Mouse (Mus musculus) heart, adult 2 months (tissue): ENCODE measurements at regions not wholly inside any gene's neighbourhood (a gene's known extent, or its start where the extent isn't known, plus 50 kb on each side); places are given as distances from the start of the nearest gene placed in this dataset.

Source experiments
- CTCF ChIP-seq: fragments of 200-600 bp; IDR thresholded peaks from 2 replicates; pipeline ENCODE4 v1.8.1; 2022; ENCODE audit warnings: antibody characterized with exemption, mild to moderate bottlenecking, moderate library complexity
- EP300 ChIP-seq: fragments of 200-500 bp; IDR thresholded peaks from 2 replicates; pipeline ENCODE4 v1.6.1; 2011; ENCODE audit warnings: low read depth, low read length, control low read depth; ENCODE audit not compliant: insufficient read depth
- POLR2A ChIP-seq: fragments of 200-500 bp; IDR thresholded peaks from 2 replicates; pipeline ENCODE4 v1.6.1; 2011; ENCODE audit warnings: mild to moderate bottlenecking, low read depth, low read length, control low read depth; ENCODE audit not compliant: insufficient read depth

DNA sequence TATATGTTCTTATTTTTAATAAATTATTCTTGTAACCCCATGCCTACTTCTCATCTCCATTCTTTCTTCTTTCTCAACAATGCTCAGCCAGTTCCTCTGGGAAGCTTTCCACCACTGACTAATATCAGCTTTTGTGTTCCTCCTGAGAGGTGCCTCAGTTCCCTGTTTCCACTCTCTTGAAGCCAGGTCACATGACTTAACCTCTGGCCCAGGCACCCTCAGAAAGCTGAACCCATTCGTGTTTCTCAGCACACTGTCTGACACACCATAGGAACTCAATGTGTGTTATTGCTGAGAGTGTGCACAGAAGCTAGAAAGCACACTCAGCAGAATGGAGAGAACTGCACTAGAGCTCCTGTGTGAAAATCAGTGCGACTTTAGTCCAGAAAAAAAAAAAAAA lies 207.1 kb downstream of the Nfkbiz start:
- TF ChIP-seq POLR2A = no peak
- TF ChIP-seq CTCF = no peak
- TF ChIP-seq EP300 = no peak
